Mouse (Mus musculus) c-Kit-positive CD71-negative TER-119-negative erythroid progenitor cells, embryonic 14.5 days (primary cell): ENCODE measurements around the gene Dscam.

Source experiments
- DNase-seq: peaks from one replicate; pipeline ENCODE4 v3.0.0-alpha.2; 2013; ENCODE audit warnings: low read depth

Gene Dscam

DNA sequence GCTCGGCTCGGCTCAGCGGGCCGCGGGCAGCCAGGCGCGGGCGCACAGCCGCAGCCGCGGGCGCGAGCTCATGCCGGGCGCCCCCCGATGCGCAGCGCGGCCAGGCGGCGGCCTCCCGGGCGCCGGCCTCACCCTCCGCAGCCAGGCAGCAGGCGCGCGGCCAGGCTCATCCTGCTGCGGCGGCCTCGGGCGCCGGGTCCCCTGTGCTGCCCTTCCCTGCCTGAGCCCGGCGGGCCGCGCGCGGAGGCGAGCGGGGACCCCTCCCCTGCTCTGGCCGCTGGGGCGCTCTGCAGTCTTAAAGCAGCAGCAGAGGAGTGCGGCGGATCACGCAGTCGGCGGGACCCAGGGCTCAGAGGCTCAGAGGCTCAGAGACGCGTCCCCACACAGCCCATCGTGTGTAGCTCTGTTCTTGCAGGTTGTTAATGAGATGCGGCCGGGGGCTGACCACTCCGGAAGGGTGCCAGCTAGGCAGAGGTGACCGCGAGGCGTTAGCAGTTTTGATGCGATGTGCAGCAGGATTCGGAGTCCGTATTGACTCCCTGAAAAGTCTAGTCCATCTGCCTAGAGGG lies at the start of gene Dscam:
TSS of gene Dscam (minus strand) at position 240 of the 569 bp plus-strand sequence.
- DNase-seq: no peak

DNA sequence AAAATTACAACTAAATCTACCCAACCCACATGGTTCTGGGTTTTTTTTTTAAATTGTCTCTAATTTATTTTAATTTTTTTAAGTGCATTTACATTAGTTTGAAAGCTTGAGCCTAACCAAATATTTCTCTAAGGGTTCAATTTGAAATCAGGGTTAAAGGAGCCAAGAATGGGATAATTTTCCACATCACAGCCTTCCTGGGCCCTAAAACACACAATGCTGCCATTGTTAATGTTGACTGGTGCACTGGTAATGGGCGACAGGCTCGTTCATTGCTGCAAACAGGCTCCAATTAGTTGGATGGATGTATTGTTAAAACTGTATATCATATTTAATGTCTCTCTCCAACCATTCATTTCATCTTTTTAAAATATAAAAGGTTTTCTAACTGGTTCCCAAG lies 48.8 kb upstream of the Dscam start:
- no peak for DNase-seq

DNA sequence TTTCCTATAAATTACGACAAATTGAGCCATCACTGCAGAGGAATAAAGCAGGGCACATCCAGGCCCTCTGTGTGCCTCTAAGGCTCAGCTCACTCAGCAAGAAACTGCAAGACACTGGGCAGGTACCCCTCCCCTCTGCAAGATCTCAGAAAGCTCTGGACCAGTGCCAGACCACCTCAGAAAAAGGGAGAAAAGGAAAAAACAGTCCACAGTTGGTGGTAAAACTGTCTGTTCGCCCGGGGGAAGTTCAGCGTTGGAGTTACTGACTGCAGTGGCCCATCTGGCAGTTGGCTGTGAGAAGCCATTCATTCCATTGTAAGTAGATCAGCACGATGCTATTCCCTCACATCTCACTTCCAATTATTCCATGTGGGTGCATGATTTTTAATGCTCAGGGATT lies 39.4 kb upstream of the Dscam start:
- no peak for DNase-seq

DNA sequence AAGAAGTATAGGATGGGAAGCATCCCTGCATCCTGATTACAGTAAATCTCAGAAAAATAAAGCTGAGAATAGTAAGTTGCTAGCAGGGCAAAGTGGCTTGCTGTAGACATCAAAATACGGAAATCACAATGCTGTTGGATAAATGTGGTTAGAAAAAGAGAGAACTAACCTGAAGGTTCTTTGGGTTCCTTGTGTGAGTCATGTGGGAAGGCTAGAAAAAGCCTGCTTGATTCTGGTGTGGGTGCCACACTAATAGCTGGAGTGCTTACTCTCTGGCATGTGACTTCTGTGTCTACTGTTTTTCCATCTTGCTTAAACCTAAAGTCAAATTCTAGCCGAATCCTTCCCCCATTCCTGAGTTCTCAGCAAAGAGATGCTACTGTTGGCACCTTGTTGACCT lies 37.7 kb upstream of the Dscam start:
- DNase-seq: no peak

DNA sequence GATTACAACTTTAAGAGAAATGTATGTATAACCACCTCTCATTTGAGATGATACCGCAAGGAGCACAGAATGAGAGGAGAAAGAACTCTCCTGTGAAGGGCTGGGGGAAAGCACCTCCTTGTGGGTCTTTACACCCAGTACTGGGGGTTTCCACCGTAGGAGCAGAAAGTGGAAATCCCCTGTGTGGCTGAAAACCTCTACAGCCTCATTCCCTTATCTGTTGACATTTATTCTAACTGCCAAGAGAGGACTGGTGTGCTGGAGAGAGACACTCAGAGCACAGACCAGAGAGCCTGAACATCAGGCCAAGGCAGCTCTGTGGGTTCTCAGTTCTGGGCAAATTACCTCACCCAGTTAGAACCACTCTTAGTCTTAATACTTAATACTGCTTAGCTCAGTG lies 33.5 kb upstream of the Dscam start:
- DNase-seq: no peak

DNA sequence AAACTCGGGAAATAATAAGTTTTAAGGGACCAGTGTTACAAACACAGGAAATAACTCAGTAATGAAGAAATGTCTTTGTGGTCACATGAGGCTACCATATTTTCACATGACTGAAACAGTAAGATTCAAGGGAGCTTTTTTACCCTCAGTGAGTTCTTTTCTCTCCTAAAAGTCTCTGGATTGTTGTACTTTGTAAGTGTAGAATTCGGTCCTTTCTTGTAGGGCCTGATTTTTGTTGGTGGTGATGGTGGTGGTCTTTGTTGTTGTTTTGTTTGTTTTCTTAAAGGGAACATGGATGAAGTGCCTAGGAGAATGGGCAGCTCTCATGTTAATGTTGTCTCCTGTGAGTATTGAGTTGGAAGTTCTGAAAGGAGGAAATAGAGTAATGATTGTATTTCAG lies 33.0 kb upstream of the Dscam start:
- DNase-seq: no peak

DNA sequence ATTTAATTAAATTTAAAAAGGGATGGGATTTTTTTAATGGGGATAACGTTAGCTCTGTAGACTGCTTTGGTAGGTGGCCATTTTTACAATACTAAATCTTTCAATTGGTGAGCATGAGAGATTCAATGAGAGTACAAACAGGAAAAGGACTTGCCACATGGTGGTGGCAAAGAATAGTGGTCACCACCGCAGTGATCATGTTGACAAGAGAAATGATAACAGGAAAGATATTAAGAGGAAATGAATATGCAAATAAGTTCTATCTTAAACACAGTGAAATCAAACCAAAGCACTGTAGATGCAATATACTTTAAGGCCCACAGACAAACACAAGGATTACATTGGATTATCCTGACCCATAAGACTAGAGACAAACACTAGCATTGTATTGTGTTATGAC lies 24.1 kb upstream of the Dscam start:
- DNase-seq: no peak

DNA sequence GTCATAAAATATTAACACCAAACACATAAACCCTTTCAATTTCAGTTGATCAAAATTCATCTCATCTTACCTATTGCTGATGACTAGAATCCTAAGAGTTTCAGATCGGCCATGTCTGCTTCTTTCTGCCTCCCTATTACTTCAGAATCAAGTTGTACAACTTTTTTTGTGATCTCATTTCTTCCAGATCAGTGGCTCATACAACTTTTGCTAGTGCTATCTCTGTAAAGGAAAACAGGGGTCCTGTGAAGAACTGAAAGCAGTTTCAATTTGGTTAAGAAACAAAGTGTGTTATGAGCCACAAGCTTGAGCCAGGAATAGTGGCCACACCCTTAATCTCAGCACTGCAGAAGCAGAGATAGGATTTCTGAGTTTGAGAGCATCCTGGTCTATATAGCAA lies 23.6 kb upstream of the Dscam start:
- DNase-seq: no peak

DNA sequence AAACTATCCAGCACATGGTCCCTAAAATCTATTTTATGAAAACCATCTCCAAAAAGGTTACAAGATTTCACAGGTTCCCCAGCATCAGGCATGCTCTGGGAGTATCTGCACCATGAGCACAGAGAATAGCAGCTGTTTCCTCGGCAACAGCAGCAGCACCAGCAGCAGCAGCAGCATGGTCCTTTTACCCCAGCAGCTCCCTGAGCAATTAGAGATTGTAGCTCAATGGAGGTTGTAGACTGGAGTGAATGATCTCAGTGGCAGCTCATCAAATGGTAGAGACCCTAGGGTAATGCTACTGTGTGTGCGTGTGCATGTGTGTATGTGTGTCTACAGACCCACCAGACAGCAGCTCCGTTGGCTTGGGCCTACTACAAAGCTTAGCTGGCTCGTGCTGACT lies 21.7 kb upstream of the Dscam start:
- no peak for DNase-seq

DNA sequence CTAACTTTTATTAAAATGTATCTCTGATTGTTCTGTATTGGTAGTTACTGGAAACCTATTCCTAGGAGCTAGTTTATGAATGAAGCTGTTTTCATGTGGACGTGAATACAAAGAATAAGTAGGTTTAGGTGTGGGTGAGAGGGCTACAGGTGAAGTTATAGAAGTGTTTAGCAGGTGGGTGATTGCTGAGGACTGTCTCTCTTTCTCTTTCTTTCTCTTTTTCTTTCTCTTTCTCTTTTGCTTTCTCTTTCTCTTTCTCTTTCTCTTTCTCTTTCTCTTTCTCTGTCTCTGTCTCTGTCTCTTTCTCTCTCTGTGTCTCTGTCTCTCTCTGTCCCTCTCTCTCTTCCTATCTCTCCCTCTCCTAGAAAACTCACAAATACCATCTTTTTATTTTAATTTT lies 20.1 kb upstream of the Dscam start:
- no peak for DNase-seq

DNA sequence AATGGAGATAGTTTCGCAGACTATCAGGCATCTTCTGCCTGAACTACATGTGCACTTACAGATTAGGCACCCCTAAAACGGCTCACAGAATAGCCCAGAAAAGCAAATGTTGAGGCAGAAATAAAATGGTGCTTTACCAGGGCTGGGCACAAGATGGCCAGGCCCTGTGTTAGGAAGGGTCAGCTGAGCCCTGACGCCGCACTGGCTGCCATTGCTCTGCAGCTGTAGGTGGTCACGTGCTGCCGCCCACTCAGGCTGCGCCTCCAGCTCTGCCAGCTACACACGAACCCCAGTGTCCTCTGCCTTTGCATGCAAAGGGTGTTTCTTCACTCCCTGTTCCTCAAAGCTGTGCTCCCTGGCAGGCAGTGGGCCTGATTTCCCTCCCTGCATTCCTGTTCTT lies 948 bp upstream of the Dscam start:
- DNase-seq: no peak

DNA sequence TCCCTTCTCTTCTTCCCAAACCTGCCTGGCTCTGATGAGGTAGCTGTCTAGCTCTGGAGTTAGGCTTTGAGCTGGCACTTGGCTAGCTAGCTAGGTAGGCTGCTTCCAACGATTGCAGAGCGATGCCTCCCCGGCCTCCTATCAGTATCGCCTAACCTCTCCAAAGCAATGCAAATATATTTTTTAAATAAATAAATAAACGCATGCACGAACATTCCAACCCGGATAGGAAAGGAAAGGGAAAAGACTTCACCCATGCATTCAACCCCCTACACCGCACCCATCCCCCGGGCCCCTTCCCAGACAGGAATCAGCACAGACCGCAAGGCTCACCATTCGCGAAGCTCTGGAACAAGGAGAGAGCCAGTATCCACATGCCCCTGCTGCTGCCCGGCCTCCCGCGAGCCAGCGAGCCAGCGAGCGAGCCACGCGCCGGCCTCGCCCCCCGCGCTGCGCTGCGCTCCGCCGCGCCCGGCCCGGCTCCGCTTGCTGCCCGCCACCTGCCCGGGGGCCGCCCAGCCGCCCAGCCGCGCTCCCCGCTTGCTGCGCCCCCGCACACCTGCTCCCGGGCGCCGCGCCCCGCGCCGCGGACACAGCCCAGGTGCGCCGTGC lies 545 bp downstream of the Dscam start:
- no peak for DNase-seq

DNA sequence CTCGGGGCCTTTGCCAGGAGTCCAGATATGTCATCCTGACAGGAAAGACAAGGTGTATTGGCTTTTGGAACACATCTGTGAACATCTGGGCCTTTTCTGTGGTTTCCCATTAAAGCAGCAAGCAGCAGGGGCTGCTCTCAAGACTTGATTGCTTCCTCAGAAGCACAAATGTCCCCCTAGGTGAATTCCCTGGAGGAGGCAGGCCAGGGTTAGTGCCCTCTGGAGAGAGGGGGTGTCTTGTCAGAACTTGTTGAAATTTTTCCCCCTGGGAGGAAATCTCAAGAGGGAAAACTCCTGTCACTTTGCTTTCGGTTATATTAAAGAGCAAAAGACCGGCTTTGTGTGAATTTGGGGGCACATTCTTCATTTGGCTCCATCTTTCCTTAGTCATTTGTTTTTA lies 1.9 kb downstream of the Dscam start:
- DNase-seq: no peak

DNA sequence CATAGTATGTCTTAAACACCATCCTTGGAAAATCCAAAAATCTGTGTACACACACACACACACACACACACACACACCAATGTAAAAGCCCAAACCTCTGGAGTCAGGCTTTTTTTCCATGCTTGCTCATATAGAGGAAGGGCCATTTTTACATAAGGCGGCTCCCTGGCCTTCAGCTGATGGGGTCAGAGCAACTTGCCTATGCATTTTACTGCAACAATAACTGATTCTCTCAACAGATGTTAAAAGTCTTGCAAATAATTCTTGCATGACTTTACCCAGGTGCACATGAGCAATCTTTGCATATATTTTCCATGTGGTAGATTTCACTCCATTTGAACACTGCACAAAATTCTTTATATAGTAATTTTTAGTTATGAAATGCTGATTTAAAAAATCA lies 2.5 kb downstream of the Dscam start:
- DNase-seq: no peak

DNA sequence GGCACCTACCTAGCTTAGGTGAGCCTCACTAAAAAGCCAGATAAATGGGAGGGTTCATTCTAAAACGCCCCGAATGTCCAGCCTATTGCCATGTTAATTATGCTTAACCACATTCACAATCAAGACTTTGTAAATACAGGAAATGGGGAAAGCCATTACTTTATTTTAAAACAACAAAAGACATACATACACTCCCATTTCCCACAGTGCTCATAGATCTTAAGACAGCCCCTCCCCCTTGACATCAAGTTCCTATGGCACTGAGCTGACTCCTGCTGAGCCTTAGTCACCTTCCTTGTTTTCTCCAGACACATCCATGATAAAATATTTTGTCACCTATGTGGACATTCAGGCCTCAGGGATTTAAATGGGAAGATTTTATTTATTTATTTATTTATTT lies 4.4 kb downstream of the Dscam start:
- DNase-seq: no peak

DNA sequence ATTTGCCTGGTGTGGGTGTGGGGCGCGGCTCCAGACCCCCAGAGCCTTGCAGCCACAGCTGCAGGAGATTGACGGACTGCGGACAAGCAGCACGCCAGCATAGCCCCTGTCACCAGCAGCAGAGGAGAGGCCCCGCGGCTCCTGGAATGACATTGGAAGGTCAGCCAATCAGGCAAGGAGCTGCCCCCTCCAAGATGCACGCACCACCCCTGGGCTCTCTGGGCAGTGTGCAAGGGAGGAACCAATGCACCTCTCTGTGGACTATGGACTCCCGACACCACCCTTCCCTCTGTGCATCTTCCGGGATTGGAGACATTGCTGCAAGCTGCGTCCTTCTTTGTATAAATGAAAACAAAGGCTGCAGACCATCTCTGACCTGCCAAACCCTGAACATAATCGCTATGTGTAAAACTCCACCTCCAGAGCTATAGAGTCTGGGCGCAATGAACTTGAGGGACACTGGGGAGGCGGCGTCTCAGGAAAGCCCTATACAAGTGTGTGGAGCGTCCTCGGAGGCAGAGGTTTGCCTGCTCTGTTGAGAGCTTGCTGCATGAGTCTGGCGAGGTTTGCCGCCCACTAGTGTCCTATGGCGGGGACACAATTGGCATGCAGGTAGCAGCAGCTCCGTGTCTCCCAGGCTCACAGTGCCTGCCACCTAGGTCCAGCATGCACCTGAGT lies 5.0 kb downstream of the Dscam start:
- peak; percentile 18 for DNase-seq

DNA sequence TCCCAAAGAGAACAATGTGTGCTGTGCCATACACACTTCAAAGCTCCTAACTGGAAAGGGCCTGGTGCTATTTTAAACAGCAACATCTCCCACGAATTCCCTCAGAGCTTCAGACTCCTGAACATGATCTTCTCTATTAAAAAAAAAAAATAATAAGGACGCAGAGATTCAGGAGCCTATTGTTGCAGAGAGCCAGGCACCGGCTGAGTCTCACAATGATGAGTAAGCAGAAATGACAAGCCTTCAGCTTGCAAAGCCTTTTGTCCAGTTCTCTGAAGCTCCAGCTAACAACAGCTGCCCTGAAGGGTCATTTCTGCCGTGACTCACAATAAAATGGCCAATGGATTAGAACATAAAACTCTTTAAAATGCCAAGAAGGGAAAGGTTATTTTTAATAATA lies 12.3 kb downstream of the Dscam start:
- DNase-seq: no peak

DNA sequence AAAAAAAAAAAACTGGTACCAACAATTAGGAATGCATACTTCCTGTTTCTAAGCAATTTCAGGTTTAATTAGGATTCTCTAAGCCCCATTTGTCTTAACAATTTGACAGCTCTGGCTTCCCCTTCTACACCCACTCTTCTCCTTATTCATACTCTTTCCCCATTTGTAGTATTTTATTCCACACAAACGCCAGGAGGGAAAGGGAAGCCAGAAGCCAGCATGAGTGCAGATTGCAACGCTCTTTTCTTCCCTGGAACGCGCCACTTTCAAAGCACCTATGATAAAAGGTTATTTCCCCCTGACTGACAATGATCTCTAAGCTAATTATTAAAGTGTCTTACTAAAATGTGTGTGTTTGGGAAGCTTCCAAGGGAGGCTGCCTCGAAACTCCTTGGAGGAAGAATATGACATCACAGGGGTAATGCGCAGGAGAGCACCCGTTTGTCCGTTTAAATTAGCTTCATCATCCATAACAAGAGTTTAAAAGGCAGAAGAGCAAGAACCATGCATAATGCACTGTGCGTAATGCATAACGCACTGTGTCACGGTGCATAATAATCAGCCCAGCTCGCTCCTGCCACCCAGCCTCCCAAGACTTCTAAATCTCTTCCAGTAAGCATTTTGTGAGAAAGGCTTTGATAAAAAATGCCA lies 25.9 kb downstream of the Dscam start:
- DNase-seq: no peak

DNA sequence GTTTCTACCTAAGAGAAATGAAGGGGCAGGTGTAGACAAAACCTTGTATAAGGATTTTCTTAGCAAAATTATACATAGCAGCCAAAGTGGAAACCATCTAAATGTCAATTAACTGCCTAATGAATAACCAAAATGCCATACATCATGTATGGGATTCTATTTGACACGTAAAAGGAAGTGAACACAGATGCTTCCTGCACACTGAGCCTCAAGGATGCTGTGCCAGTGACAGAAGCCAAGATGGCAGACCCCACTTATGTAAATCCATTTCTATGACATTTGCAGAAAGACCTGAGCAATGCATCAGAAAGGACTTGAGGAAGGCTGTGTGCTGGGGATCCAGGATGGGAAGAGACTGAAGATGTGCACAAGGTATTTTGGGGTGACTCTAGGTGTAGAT lies 28.6 kb downstream of the Dscam start:
- DNase-seq: no peak

DNA sequence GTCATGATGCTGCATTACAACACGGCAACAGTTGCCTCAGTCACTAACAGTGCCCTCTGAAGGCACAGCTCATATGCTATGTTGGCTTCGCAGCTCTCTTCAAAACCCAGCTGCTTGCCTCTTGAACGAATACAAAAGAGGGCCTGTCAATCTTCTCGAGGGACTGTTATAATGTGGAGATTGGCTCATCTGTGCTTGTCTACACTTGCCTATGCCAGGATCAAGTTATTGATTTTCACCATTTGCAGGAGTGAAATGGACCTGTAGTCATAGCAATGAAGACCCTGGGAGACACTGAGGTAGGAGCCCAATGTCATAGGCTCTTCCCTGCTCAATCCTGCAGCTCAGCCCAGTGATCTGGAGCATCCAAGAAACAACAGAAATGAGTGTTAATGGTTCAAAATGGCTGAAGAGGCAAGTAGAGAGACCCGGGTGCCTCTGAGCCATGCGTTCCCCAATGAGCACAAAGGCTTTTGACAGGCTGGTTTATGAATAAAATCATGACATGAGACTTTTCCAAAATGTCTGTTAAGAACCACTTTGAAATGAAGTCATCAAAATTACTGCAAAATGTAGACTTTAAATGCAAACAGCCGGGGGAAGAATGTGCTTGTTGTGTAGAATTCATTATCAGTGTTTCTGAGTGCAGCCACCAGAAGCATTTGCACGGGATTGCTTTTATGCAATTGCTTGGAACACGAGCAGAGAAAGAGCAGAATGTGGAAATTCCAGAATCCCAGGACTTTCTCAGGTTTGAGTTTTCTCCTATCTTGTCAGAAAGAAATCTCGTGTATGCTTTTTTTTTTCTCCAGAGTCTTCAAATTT lies 35.3 kb downstream of the Dscam start:
- DNase-seq: no peak

DNA sequence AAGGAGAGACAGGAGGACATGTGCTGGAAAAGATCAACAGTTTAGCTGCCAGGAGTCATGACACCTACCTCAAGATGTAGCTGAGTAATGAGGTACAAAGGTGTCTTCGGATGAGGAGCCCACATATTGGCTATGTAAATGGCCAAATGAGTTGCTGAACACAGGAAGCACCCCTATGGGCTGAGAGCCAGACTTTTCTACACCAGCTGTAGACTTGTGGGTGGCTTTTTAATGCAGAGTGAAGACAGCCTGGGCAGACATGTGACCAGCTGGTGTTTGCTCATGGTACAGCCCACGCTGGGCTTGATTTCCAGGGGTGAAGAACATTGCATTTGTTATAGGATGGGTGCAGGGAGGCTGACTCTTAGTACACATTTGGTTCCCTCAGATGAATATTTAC lies 43.3 kb downstream of the Dscam start:
- DNase-seq: no peak

DNA sequence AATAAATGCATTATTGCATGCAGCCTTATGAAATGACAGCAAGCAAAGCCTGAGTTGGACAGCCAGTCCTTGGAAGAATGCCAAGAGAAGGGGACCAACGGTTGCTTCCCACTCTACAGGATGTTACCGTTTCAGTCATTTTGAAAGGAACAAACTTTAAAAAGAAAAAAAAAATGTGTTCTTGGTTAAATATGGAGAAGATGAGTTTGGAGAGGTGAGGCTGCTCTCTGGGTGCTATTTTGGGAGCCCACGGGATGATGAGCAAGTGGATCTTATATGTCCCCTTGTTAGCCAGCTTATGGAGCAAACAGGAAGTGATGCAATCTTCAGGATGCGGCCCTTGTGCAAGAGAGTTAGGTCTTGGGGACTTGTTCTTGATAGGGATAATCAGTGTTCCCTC lies 60.5 kb downstream of the Dscam start:
- no peak for DNase-seq

DNA sequence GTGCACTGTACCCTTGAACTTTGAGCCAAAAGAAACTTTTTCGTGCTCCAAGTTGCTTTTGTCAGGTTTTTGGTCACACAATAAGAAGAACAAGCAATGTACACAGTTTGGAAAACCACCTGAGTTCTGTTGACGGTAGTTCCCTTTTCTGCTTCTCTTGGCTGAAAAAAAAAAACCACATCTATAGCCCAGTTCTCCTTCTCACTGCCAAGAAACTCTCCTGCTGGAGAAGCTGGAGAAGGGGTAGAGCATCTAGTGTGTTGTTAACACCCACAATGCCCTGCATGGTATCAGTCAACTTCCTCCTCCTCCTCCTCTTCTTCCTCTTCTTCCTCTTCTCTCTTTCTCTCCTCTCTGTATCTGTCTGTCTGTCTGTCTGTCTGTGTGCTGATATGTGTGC lies 65.3 kb downstream of the Dscam start:
- DNase-seq: no peak
